Mouse (Mus musculus): ENCODE results near the gene Fras1.

DNA sequence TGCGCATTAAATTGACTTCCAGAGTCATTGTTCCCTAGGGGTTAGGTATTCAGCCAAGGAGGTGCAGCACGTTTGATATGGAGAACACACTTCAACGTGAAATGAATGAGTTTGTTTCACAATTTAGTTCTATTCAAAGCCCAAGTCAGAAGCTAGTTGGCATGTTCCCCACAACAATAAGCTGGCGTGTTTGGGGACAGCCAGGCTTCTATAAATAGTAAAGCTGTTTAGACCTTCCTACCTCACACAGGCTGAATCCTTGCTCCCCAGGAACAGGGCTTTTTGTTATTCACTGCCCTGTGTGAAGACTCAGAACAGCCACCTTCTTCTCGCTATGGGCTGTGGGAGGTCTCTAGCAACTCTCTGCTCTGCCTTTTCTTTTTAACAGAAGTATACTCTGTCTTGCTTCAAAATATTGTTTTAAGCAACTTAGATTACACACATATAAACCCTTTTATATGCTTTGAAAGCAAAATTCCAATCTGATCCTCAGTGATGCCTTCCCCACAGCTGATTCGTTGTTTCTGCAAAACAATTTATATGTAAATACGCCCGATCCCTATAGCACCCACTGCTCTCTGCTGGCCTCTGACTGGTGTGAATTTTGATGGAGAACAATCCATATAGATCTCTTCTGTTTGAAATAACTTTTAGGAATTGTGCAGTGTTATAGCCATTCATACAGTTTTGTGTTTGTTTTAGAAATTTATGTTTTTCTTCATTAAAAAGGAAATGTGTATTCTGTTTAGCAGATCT lies 184.5 kb downstream of the Fras1 start:
- TF ChIP-seq POLR2A (IDR thresholded peaks at IDR 0.05; ENCODE audit: borderline replicate concordance, low read depth, low read length) = no peak
- TF ChIP-seq CTCF (IDR thresholded peaks at IDR 0.05; ENCODE audit: low read depth, low read length) = no peak
